Mouse (Mus musculus) heart, adult 2 months (tissue): Measurements from ENCODE around the gene Slc2a1.

Experiments
- CTCF ChIP-seq: fragments of 200-600 bp; IDR thresholded peaks from 2 replicates; pipeline ENCODE4 v1.8.1; 2022; ENCODE audit warnings: antibody characterized with exemption, mild to moderate bottlenecking, moderate library complexity
- POLR2A ChIP-seq: fragments of 200-500 bp; IDR thresholded peaks from 2 replicates; pipeline ENCODE4 v1.6.1; 2011; ENCODE audit warnings: mild to moderate bottlenecking, low read depth, low read length, control low read depth; ENCODE audit not compliant: insufficient read depth

- no peak for TF ChIP-seq POLR2A
- no peak for TF ChIP-seq CTCF
These were observed 13.5 kb upstream of the Slc2a1 start for GRCm38 (mm10) chr4:119094987-119095386.
